Mouse (Mus musculus): ENCODE measurements around the gene P3h1.
"Not testable (repeated sequence)": the region's sequence is repeated elsewhere in the genome, so short reads cannot be mapped to it uniquely, and the experiment has no call there.

The P3h1 gene

GRCm38 (mm10) chr4:119275226-119275625 is 42.5 kb downstream of the P3h1 start:
- no peak for DNase-seq (ENCODE audit: low spot score)

DNA sequence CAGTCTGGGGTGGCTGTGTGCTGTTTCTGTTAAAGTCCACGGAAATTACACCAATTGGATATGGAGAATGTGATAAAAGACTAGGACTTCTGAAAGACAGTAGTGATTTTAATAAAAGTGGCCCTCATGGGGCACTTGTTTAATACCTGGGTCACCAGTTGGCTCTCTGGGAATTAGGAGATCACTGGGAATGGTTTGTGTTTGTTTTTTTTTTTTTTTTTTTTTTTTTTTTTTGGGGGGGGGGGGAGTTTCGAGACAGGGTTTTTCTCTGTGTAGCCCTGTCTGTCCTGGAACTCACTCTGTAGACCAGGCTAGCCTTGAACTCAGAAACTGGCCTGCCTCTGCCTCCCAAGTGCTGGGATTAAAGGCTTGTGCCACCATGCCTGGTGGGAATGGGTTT is 43.0 kb downstream of the P3h1 start:
- DNase-seq (ENCODE audit: low spot score): no peak

GRCm38 (mm10) chr4:119278784-119279183 is 46.1 kb downstream of the P3h1 start:
- not testable (repeated sequence) for DNase-seq (ENCODE audit: low spot score)

DNA sequence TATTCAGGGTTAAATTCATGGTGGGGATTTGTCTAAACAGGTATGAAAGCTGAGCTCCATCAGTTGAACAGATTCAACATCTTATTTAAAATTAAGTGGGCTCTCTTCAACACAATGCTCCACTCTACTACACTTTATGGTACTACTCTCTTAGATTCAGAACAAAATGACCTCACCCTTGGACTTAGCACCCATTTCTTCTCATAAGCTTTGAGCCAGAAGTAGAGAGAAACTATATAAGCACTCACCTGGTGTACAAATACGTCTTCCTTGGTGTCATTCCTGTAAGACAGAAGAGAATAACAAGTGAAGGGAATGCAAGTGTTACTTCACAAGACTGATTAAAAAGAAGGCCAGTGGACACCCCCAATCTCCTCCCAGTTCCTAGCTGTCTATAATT is 52.1 kb downstream of the P3h1 start:
- DNase-seq (ENCODE audit: low spot score): no peak

DNA sequence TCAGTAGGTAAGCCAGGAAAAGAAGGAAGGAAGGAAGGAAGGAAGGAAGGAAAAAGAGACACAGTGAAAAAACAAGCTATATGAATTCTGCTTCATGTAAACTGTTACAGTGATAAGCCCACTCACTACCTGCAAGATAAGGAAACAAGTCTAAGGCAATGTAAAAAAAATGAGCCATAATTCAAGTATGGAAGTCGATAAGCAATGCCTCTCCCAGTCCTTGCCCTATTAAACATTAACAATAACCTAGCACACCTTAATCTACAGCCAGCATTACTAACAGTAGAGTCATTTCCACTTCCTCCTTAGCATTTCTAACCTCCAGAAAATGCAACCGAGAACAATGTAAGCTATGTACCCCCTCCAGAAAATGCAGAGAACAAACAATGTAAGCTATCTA is 52.6 kb downstream of the P3h1 start:
- no peak for DNase-seq (ENCODE audit: low spot score)

GRCm38 (mm10) chr4:119291921-119292320 is 59.2 kb downstream of the P3h1 start:
- no peak for DNase-seq (ENCODE audit: low spot score)

DNA sequence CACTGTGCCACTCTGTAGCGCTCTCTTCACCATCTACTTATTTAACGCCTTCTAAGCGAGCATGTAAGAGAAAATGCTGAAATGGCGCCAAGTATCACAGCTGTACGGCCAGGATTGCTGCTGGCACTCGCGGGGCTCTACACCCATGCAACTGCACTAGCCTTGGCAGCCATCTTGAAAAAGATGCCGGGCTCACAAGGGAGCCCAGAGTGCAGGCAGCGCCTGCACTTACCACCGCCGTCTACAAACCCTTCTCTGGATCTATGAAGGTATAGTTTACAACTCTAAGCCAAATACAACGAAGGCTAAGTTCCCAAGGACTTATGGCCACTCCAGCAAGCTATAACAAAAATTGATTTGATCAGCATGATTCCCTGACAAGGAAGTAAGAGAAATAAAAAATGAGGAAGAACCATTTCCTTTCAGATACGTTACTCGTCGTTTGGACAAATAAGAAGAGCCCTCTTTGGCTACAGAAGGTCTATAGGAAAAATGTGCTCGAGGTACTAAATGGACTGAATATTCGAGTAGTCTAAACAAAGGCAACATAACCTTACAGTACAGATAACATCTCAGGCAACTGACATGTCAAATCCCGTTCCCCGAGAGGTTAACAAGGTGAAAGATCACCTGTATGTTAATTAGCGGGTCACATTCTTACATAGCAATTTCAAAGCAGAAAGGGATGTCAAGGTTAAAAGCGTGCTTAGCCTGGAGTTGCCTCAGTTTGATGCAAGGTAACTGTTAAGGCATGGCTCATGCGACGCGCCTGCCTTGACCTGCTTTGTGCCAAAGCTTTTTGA is 60.3 kb downstream of the P3h1 start:
- DNase-seq (ENCODE audit: low spot score): peak; percentile 35

GRCm38 (mm10) chr4:119293574-119294258 is 61.0 kb downstream of the P3h1 start:
- DNase-seq (ENCODE audit: low spot score): no peak

DNA sequence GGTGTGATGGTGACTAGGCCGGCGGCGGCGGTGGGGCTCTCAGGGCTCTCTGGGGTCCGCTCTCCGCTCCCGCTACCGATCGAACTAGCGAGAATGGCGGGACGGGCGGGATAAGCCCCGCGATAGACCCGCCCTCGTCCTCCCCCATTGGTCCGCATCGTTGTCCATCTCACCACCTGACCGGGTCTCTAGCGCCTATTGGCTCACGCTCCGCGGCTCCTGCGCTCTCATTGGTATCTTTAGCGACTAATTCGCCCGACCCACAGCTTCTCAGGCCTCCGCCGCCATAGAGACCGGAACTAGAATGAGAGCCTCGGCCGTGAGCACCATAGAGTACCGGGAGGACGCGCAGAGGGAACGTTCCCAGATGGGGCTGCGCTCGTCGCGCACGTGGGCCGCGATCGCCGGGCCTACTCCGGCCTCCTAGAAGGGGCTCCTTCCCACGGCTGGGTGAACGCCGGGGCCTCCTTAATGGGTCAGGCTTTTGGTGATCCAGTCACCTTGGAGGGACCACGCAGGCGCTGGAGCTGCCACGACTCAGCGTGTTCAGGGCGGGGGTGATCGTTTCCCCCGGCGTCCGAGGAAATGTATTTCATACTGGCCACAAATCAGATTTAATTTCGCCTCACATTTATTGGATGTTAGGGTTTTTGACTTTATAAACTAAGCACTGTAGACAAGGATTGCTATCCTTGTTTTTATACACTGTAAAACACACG is 61.9 kb downstream of the P3h1 start, which contains the start of gene Ybx1:
Gene Ybx1, minus strand, starts transcription at position 190 of the 719 bp plus-strand sequence.
- DNase-seq (ENCODE audit: low spot score): peak; percentile 99

GRCm38 (mm10) chr4:119295134-119295453 is 62.4 kb downstream of the P3h1 start:
- peak; percentile 24 for DNase-seq (ENCODE audit: low spot score)

DNA sequence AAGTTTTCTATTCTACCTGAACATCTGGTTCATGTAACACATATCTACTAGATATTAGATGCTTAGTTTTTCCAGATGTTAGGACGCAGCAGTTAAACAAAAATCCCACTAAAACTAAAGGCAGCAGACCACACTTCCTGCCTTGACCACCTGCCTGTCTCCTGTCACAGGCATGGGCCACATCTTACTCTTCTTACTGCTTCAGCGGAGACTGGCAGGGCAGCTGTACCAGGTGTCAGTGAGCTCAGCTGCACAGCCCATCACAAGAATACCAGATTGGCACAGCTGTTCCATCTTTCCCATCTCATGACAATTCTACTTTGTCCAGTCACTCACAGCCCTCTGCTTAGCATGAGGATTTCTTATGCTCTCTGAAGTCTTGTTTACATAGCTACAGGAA is 64.6 kb downstream of the P3h1 start:
- no peak for DNase-seq (ENCODE audit: low spot score)

Measured in yolk sac, embryonic 10.5 days (tissue).